Mouse (Mus musculus) cerebellum, adult 11 months (tissue): ENCODE measurements around the gene Syn3.

Experiments used
- DNase-seq: peaks from one replicate; pipeline ENCODE4 v3.0.0; 2022

Syn3 gene

DNA sequence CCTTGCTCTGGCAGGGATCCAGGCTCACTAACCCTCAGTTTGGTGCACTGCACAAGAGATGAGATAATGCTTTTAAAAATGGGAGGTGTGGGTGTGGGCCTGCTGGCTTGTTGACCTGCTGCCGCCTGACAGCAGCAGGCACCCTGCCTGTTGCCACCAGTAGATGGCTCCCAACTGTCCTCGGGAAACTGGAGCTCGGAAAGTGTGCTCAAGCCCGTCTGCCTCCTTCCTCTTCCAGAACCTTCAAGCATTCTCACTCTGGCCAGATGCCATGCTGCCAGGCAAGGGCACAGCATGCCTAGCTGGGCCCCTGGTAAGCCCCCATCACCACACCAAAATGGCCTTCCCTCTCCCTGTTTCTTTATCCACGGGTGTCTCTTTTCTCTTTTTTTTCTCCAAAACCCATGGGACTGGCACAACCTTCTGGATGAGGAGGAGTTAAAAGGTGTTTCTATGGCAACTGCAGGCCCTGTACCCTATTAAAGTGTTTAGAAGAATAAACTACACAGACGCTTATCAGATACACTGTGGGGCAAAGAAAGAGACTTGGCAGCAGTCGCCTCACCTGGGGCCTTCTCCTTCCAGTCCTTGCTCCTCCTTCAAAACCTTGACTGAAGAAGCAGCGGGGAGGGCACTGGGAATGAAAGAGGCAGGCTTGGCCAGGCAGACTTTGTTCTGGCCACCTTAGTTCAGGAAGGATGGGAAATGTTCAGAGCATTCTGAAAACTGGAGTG is 195.8 kb downstream of the Syn3 start:
- peak; percentile 69 for DNase-seq

DNA sequence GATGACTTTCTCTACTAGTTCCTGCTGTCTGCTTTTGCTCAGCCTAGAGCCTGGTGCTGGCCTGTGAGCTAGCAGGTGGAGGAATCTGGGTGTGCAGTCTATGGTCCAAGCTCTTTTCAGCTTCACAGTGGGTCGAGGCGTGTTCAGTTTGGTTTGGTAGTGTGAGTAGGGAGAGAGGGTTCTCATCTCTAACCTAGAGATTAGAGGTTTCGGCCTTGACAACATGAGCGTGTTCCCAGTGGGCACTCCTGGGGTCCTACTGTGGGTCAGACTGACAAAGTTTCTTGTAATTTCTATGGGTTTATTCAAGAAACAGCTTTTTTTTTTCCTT is 196.4 kb downstream of the Syn3 start:
- DNase-seq: no peak

GRCm38 (mm10) chr10:86301593-86302317 is 196.9 kb downstream of the Syn3 start:
- DNase-seq: no peak

GRCm38 (mm10) chr10:86301117-86301490 is 197.6 kb downstream of the Syn3 start:
- no peak for DNase-seq

DNA sequence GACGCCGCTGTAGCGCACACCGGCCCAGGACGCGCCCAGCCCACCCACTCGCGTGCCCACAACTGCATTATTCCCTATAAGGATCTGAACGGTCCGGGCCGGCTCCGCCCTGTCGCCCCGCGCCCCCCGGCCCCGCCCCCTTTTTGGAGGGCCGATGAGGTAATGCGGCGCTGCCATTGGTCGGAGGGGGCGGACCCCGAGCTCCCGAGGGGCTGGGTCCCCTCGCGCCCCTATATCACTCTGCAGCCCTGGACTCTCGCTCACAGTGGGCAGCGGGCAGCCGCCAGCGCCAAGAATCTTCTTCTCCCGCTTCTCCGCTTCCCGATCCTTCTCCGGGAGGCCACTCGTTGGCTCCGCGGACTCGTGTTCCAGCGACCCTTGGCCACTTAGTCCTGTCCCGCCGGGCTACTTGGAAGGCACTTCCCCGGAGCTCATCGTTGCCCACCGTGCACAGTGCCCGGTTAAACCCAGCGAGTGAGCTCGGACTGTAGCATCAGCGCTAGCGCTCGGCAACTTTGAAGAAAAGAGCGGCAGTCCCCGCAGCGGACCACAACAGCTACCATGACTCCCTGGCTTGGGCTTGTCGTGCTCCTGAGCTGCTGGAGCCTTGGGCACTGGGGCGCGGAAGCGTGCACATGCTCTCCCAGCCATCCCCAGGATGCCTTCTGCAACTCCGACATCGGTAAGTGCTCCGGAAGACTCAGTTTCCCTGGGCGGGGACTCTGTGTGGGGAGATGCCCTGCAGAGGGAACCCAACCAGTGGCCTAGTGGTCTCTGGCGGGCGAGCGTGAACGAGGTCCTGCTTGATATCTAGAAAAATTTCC is 198.2 kb downstream of the Syn3 start, which contains the start of gene Timp3:
TSS of gene Timp3 (plus strand) at position 80 of the 824 bp plus-strand sequence.
- DNase-seq: no peak

GRCm38 (mm10) chr10:86299795-86300194 is 198.9 kb downstream of the Syn3 start:
- DNase-seq: no peak

- DNase-seq: no peak
Observed at GRCm38 (mm10) chr10:86298326-86298725, 200.4 kb downstream of the Syn3 start.

GRCm38 (mm10) chr10:86297307-86297706 is 201.4 kb downstream of the Syn3 start:
- no peak for DNase-seq

DNA sequence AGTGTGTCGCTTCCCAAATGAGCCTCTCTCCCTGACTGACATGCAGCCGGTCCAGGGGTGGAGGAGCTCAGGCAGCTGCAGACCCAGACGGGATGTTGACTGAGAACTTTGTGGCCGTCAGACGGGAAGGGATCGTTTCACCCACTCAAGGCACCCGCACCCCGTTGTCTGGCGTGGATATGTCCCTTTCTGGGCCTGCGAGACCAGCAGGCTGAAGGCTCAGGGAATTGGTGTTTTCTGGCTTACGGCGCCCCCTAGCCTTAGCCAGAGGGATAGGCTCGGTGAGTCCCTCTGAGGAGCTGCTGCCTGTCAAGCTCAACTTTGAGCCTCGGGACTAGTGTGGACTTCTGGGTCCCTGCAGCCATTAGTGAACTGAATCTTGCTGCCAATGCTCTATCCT is 202.6 kb downstream of the Syn3 start:
- DNase-seq: peak; percentile 58

DNA sequence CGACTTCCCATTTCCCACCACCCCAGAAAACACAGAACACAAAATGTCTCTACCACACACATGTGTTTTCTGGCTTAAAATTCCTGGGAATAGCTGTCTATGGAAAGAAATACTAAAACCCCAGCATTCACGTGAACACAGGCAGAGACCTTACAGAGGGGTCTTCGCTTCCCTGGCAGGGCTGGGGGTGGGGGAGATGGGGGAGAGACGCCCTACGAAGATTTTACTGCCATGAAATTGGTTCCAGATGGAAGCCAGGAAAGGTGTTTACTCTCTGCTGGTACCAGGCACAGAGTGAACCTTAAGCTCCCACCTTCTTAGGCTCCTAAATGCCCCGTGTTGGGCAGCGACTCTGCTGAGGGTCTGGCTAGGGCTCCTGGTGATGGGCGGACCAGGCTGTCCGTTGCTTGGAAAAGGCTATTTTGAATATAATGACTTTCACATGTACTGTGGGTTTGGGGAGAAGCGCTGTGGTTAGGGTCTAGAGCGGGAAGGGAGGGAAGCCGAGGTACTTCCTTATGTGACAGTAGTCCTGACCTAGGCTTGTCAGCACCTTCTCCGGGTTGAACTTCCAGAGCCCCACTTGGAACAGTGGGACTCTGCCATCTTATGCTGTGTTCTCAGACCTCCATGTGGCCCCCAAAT is 203.1 kb downstream of the Syn3 start:
- no peak for DNase-seq

- DNase-seq: no peak
Observed at GRCm38 (mm10) chr10:86294599-86295365, 203.9 kb downstream of the Syn3 start.

DNA sequence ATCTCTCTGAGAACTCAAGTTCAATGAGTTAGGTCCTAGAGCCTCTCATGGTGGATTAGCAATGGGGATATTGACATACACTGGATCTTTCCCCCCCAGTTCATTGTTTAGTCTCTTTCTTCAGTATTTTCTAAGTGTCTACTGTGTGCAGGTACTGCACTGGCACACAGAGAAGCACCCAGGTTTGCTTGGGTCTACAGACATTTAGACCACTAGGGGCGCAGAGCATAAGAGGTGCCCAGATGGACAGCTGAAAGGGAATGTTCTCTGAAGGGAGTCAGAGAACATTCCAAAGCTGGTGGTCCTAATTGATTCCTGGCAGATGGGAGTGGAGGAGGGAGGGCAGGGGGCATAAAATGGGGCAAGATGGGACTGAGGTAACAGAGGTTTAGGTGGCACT is 204.8 kb downstream of the Syn3 start:
- no peak for DNase-seq

GRCm38 (mm10) chr10:86290109-86290771 is 208.5 kb downstream of the Syn3 start:
- DNase-seq: no peak

- DNase-seq: no peak
Observed at GRCm38 (mm10) chr10:86286508-86286907, 212.2 kb downstream of the Syn3 start.

GRCm38 (mm10) chr10:86281238-86281637 is 217.5 kb downstream of the Syn3 start:
- no peak for DNase-seq

DNA sequence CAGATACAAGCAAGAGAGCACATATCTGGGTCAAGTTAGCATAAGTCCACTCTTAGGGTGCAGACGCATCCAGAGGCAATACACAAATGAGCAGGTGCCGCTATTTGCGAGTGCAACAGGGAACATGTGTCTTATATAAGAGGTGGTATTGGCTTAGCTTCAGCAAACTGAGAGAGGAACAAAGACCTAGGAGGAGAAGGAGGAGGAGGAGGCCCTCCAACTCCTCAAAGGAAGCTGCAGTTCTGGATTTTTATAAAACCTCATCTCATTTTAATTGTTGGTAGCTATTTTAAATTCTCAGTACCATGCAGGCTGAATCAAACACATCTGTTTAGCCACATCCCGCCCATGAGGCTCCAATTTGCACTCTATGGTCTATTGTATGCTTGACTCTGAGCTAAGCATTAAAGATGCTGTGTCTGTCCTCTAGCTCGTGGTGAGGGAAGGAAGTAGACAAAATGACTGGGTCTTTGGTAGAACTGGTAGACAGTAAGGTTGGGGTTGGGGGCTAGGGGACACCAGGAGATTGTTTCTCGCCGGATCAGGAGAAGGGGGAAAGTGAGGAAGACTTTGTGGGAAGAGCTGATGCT is 219.0 kb downstream of the Syn3 start:
- DNase-seq: no peak

DNA sequence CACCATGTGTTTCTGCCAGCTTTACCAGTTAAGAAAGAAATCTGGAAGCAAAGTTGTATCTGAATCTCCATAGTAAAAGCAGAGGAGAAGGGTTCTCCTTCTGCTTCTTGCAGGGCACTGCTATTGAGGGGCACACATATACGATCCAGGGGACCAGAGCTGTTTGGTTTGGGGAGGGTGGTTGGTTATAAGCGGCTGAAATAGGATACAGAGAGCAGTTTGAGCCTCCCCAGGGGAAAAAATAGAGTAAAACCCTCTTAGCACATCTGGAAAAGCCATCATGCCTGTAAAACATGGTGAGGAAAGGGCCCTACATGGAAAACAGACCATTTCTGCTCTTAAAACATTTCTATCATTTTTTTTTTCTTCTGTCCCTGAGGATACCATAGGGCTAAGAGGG is 220.2 kb downstream of the Syn3 start:
- DNase-seq: no peak

- no peak for DNase-seq
Observed at GRCm38 (mm10) chr10:86277327-86277726, 221.4 kb downstream of the Syn3 start.

DNA sequence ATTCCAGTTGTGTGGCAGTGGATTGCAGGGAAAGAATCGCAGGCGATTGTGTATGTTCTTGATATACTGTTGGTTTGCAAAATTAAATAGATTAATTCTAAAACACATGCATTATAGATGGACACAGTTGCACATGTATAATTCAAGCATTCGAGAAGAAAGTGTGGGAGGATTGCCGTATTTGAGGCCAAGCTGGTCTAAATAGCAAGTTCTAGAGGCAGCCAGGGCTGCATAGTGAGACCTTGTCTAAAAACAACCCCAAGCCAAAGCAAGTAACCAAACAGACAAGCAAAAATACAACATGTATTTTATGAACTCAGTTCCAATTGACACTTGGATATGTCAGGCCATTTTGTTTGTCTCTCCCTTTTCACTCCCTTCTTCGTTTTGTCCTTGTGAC is 223.1 kb downstream of the Syn3 start:
- no peak for DNase-seq

- DNase-seq: no peak
Observed at GRCm38 (mm10) chr10:86273410-86274191, 225.1 kb downstream of the Syn3 start.

GRCm38 (mm10) chr10:86272826-86273225 is 225.9 kb downstream of the Syn3 start:
- no peak for DNase-seq
